Mouse (Mus musculus) kidney, adult 2 months (tissue): ENCODE measurements at regions not wholly inside any gene's neighbourhood (a gene's known extent, or its start where the extent isn't known, plus 50 kb on each side); places are given as distances from the start of the nearest gene placed in this dataset.

Experiments used
- CTCF ChIP-seq: fragments of 200-500 bp; conservative IDR thresholded peaks from 2 replicates; pipeline ENCODE4 v1.5.1; 2011; ENCODE audit warnings: low read depth, mild to moderate bottlenecking, control low read depth, low read length, moderate library complexity, mixed read lengths; ENCODE audit not compliant: insufficient read depth, insufficient read length
- POLR2A ChIP-seq: fragments of 200-500 bp; IDR thresholded peaks from one replicate; pipeline ENCODE4 v1.6.1; 2011; ENCODE audit warnings: low read depth, low read length, control low read depth

- no peak for TF ChIP-seq POLR2A
- TF ChIP-seq CTCF, result no peak
These were observed 408.6 kb upstream of the Zfp703 start for GRCm38 (mm10) chr8:26568423-26569060.
